In genomic region chr2:33569240-33569639, GRCm38 (mm10) we compare ENCODE assay signal across 8 mouse cellular contexts.
A peak's percentile ranks its signal among the peaks of the same experiment; 100 is the strongest.
DNase-seq lines count a peak whose midpoint lies in the region; ATAC-seq lines count a peak whose summit lies in the region.
"Had no signal": no experiment of that assay in that cellular context is flagged by ENCODE, and none has a peak within 500 bp of the region (broad histone marks: within the 10 kb centered on the region; RNA-seq: fewer than 3 reads in every experiment).

No protein-coding gene starts in this region.

- no peak for ATAC-seq in limb, embryonic 12.5 days (ENCODE audit: insufficient number of reproducible peaks, insufficient read depth, low FRiP score, low TSS enrichment, low read depth)

- H3K27me3 ChIP-seq in embryonic facial prominence, embryonic 10.5 days (replicated peaks; ENCODE audit: low read depth, poor library complexity, severe bottlenecking), result peaks cover 91% of the 10 kb centered on the region
- peaks cover 61% of the 10 kb centered on the region for H3K27me3 ChIP-seq in limb, embryonic 12.5 days

- H3K4me3 ChIP-seq in embryonic facial prominence, embryonic 10.5 days, result peak overlapping the region; percentile 17; the same call in 1 of the 2 replicates
- no peak overlapping the region for H3K4me3 ChIP-seq in limb, embryonic 12.5 days (replicated peaks)
- H3K4me3 ChIP-seq: embryonic facial prominence, embryonic 15.5 days had no signal

- peak overlapping the region; percentile 26 for H3K4me2 ChIP-seq in limb, embryonic 12.5 days
- H3K4me2 ChIP-seq: embryonic facial prominence, embryonic 15.5 days had no signal

- no peaks in the 10 kb centered on the region for H3K36me3 ChIP-seq in embryonic facial prominence, embryonic 10.5 days (replicated peaks)
- H3K36me3 ChIP-seq in limb, embryonic 12.5 days, result peaks cover 43% of the 10 kb centered on the region
- H3K36me3 ChIP-seq: embryonic facial prominence, embryonic 15.5 days had no signal

- intact Hi-C loops in left cerebral cortex, postnatal 25 days (cut with DNase I), result no loop called here

- peaks cover 27% of the 10 kb centered on the region for H3K4me1 ChIP-seq in embryonic facial prominence, embryonic 10.5 days
- peaks cover 57% of the 10 kb centered on the region for H3K4me1 ChIP-seq in limb, embryonic 12.5 days (replicated peaks)

- no peak overlapping the region for H3K27ac ChIP-seq in embryonic facial prominence, embryonic 10.5 days (replicated peaks)
- H3K27ac ChIP-seq in limb, embryonic 12.5 days, result no peak overlapping the region
- H3K27ac ChIP-seq: embryonic facial prominence, embryonic 15.5 days had no signal

- no peaks in the 10 kb centered on the region for H3K9me3 ChIP-seq in embryonic facial prominence, embryonic 10.5 days
- H3K9me3 ChIP-seq in limb, embryonic 12.5 days, result no peaks in the 10 kb centered on the region
- H3K9me3 ChIP-seq: embryonic facial prominence, embryonic 15.5 days had no signal

- 30% methylated on average over 9 of the region's 9 CpGs for WGBS in embryonic facial prominence, embryonic 10.5 days
- WGBS in limb, embryonic 12.5 days, result 16% methylated on average over 9 of the region's 9 CpGs

- DNase-seq in kidney, postnatal 10 days, result peak; percentile 66
- DNase-seq in kidney, adult 9 months, result no peak
- DNase-seq in ZHBTc4 (ENCODE audit: low read depth, low spot score), result peak; percentile 65
- DNase-seq in embryonic facial prominence, embryonic 10.5 days (ENCODE audit: low spot score), result peak; percentile 68
- peak; percentile 56 for DNase-seq in retina, postnatal 1 day
- DNase-seq in left cerebral cortex, postnatal 25 days (ENCODE audit: low spot score in 2 of 2), result no peak

- H3K9ac ChIP-seq in limb, embryonic 12.5 days (replicated peaks), result peak overlapping the region; percentile 13; the same call in 1 of the 2 replicates
- H3K9ac ChIP-seq: embryonic facial prominence, embryonic 15.5 days had no signal

Comparison
In these comparisons a context has a peak if more than half of its experiments do, and no peak if none do; other contexts are left out.
1. DNase-seq: peak in kidney, postnatal 10 days (single experiment), ZHBTc4 (single experiment), embryonic facial prominence, embryonic 10.5 days (single experiment) and retina, postnatal 1 day (single experiment); none in kidney, adult 9 months (single experiment) and left cerebral cortex, postnatal 25 days (0 of 2).